In the genomic region with DNA sequence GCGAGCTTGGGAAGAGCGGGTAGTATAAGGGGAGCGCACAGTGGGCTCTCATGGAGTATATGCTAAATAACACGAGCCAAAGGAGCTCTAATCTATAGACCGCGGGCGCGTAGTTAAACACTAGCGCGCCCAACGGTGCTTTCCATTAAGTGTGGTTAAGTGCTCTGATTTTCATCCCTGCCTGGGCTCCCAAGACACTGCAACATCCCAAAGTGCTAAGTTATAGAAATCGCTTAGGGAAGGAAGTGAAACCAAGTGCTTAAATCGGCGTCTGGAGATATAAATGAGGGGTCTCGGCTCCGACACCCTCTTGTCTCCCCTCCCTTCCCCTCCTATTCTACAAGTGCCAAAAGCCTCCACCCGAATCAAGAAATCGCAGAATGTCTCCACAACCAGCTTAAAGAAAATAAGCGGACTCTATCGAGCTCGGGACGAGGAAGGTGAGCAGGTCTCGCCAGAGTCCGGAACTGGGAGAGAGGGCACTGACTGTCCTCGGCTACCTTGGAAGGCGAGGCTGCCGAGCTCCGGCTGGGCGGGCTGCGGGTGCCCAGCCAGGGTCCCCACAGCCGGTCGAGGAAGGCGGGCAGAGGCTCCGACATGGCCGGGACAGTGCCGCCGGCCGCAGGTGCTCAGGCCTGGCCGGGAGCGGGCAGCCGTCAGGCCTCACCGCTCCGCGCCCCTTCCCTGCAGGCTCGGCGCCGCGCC, we compare ENCODE assay signal across 8 mouse cellular contexts. TPM values are rescaled to one million over a fixed set of nuclear protein-coding genes. Genes with fewer than 3 reads are reported as not detected.
DNase-seq lines count a peak whose midpoint lies in the region; ATAC-seq and TF ChIP-seq lines count a peak whose summit lies in the region.

No protein-coding gene starts in this region.

- no peaks in the 10 kb centered on the region for H3K9me3 ChIP-seq in heart, embryonic 13.5 days
- no peaks in the 10 kb centered on the region for H3K9me3 ChIP-seq in liver, embryonic 11.5 days (ENCODE audit: control insufficient read depth, low read length)
- no peaks in the 10 kb centered on the region for H3K9me3 ChIP-seq in neural tube, embryonic 13.5 days

- ATAC-seq in heart, embryonic 13.5 days (ENCODE audit: extremely low read depth, insufficient number of reproducible peaks, low FRiP score, low TSS enrichment), result no peak
- peak; percentile 20 for ATAC-seq in granulocyte monocyte progenitor cell, adult 5-6 weeks (replicated peaks; ENCODE audit: poor library complexity, severe bottlenecking)
- ATAC-seq in liver, embryonic 11.5 days (replicated peaks; ENCODE audit: low FRiP score), result peak; percentile 60
- ATAC-seq in neural tube, embryonic 13.5 days (ENCODE audit: low read depth), result peak; percentile 86

- peak overlapping the region; percentile 95 for H3K9ac ChIP-seq in heart, embryonic 13.5 days
- peak overlapping the region; percentile 87 for H3K9ac ChIP-seq in liver, embryonic 11.5 days (ENCODE audit: low read depth, low read length)
- H3K9ac ChIP-seq in neural tube, embryonic 13.5 days, result peak overlapping the region; percentile 89

- H3K36me3 ChIP-seq in heart, embryonic 13.5 days, result peaks cover 2% of the 10 kb centered on the region; the same call in 1 of the 2 replicates
- peaks cover 5% of the 10 kb centered on the region for H3K36me3 ChIP-seq in C2C12 (ENCODE audit: control insufficient read depth, insufficient read depth)
- no peaks in the 10 kb centered on the region for H3K36me3 ChIP-seq in liver, embryonic 11.5 days (ENCODE audit: control insufficient read depth, insufficient read depth, low read length)
- no peaks in the 10 kb centered on the region for H3K36me3 ChIP-seq in neural tube, embryonic 13.5 days

- H3K79me2 ChIP-seq in C2C12 (ENCODE audit: control insufficient read depth, insufficient read depth), result peaks cover 55% of the 10 kb centered on the region

- peak overlapping the region; percentile 79 for H3K4me2 ChIP-seq in heart, embryonic 13.5 days
- H3K4me2 ChIP-seq in liver, embryonic 11.5 days, result peak overlapping the region; percentile 75
- peak overlapping the region; percentile 78 for H3K4me2 ChIP-seq in neural tube, embryonic 13.5 days

- peaks cover 18% of the 10 kb centered on the region for H3K4me1 ChIP-seq in heart, embryonic 13.5 days
- H3K4me1 ChIP-seq in bone marrow macrophage, adult 2 months (ENCODE audit: control insufficient read depth, insufficient read depth, low read length), result peaks cover 34% of the 10 kb centered on the region
- H3K4me1 ChIP-seq in liver, embryonic 11.5 days (replicated peaks; ENCODE audit: control insufficient read depth, insufficient read depth, low read length), result peaks cover 9% of the 10 kb centered on the region; the same call in 1 of the 2 replicates
- H3K4me1 ChIP-seq in neural tube, embryonic 13.5 days (replicated peaks), result peaks cover 29% of the 10 kb centered on the region

- TF ChIP-seq POLR2A in bone marrow macrophage, adult 2 months (IDR thresholded peaks at IDR 0.05; ENCODE audit: borderline replicate concordance, low read depth, low read length), result no peak

- peak overlapping the region; percentile 98 for H3K4me3 ChIP-seq in heart, embryonic 13.5 days
- peak overlapping the region; percentile 94 for H3K4me3 ChIP-seq in C2C12 (ENCODE audit: insufficient read depth, poor library complexity, severe bottlenecking)
- H3K4me3 ChIP-seq in bone marrow macrophage, adult 2 months (ENCODE audit: insufficient read depth, low read length), result peak overlapping the region; percentile 92
- peak overlapping the region; percentile 94 for H3K4me3 ChIP-seq in liver, embryonic 11.5 days (ENCODE audit: low read depth, low read length)
- H3K4me3 ChIP-seq in neural tube, embryonic 13.5 days, result peak overlapping the region; percentile 93

- H3K27ac ChIP-seq in heart, embryonic 13.5 days (replicated peaks), result peak overlapping the region; percentile 89
- peak overlapping the region; percentile 92 for H3K27ac ChIP-seq in bone marrow macrophage, adult 2 months (ENCODE audit: insufficient read depth, low read depth, low read length)
- H3K27ac ChIP-seq in liver, embryonic 11.5 days (ENCODE audit: low read depth, low read length), result peak overlapping the region; percentile 84
- H3K27ac ChIP-seq in neural tube, embryonic 13.5 days (replicated peaks), result peak overlapping the region; percentile 87

- peaks cover 48% of the 10 kb centered on the region for H3K79me3 ChIP-seq in C2C12 (ENCODE audit: low read depth)

- WGBS in heart, embryonic 13.5 days, result under 1% methylated on average over 47 of the region's 48 CpGs
- whole genome bisulfite sequencing in liver, embryonic 11.5 days, result under 1% methylated on average over 48 of the region's 48 CpGs
- WGBS in neural tube, embryonic 13.5 days, result under 1% methylated on average over 43 of the region's 48 CpGs

- peak overlapping the region; percentile 81 for H3ac ChIP-seq in C2C12 (ENCODE audit: control insufficient read depth, insufficient read length, low read depth)

- no peak for TF ChIP-seq CTCF in C2C12 (IDR thresholded peaks at IDR 0.05; ENCODE audit: control insufficient read depth, insufficient read depth, insufficient read length)
- TF ChIP-seq CTCF in bone marrow macrophage, adult 2 months (IDR thresholded peaks at IDR 0.05; ENCODE audit: low read depth, low read length), result no peak

- H3K27me3 ChIP-seq in heart, embryonic 13.5 days (replicated peaks), result no peaks in the 10 kb centered on the region
- H3K27me3 ChIP-seq in C2C12 (ENCODE audit: control insufficient read depth, insufficient read depth, insufficient read length), result no peaks in the 10 kb centered on the region
- H3K27me3 ChIP-seq in liver, embryonic 11.5 days (replicated peaks; ENCODE audit: control insufficient read depth, insufficient read depth, low read length), result no peaks in the 10 kb centered on the region
- no peaks in the 10 kb centered on the region for H3K27me3 ChIP-seq in neural tube, embryonic 13.5 days

- no peak for DNase-seq in heart, postnatal 4 days
- no peak for DNase-seq in liver, embryonic 11.5 days (ENCODE audit: low spot score)
- DNase-seq in gastrocnemius, postnatal 10 days, result no peak

TF ChIP-seq in C2C12, 6 proteins besides CTCF, POLR2A, EP300 and RAD21:
- no peak for TF ChIP-seq CEBPB (IDR thresholded peaks at IDR 0.05; ENCODE audit: low read depth)
- no peak for TF ChIP-seq MYOG (IDR thresholded peaks at IDR 0.05; ENCODE audit: control insufficient read depth, extremely low read depth, insufficient read length)
- TF ChIP-seq MAX (IDR thresholded peaks at IDR 0.05), result no peak
- TF ChIP-seq FOSL1 (IDR thresholded peaks at IDR 0.05; ENCODE audit: insufficient read depth, low read length, poor library complexity, severe bottlenecking), result no peak

RNA-seq across cellular contexts. Expression of gene Vps26a, which starts 0.6 kb away (rescaled TPM):
- polyA plus RNA-seq in heart, embryonic 13.5 days (2015; fragmentation: Nextera tagmentation; extraction: Ambion mirVana), result 67.5 and 70.3 TPM in 2 replicates
- 10 to 100 TPM; 50.9 to 53.0 TPM for total RNA-seq in heart, postnatal 4 days (2021)
- polyA plus RNA-seq in C2C12 (2012; fragmentation: generic; extraction: Trizol), result 22.7 TPM
- polyA plus RNA-seq in bone marrow macrophage, adult 2 months (2012; ENCODE audit: insufficient read depth, insufficient read length, missing spikeins), result 110 and 117 TPM in 2 replicates
- total RNA-seq in granulocyte monocyte progenitor cell, adult 5-6 weeks (2014; fragmentation: Nextera tagmentation), result 59.0 and 64.1 TPM in 2 replicates
- 69.8 and 92.6 TPM in 2 replicates for total RNA-seq in granulocyte monocyte progenitor cell, adult 5-6 weeks (2017)
- polyA plus RNA-seq in liver, embryonic 11.5 days (2014; fragmentation: Nextera tagmentation; extraction: Ambion mirVana), result 77.4 and 87.8 TPM in 2 replicates
- polyA plus RNA-seq in neural tube, embryonic 13.5 days (2015; fragmentation: Nextera tagmentation; extraction: Ambion mirVana), result 67.0 and 69.0 TPM in 2 replicates
- 10 to 100 TPM; 29.1 to 30.1 TPM for total RNA-seq in gastrocnemius, postnatal 10 days (2021)

RNA-seq across cellular contexts. Expression of gene Supv3l1, which starts 36.5 kb away (rescaled TPM):
- 26.6 and 27.0 TPM in 2 replicates for polyA plus RNA-seq in heart, embryonic 13.5 days (2015; fragmentation: Nextera tagmentation; extraction: Ambion mirVana)
- 10 to 100 TPM; 39.2 to 40.7 TPM for total RNA-seq in heart, postnatal 4 days (2021)
- polyA plus RNA-seq in C2C12 (2012; fragmentation: generic; extraction: Trizol), result 28.7 TPM
- polyA plus RNA-seq in bone marrow macrophage, adult 2 months (2012; ENCODE audit: insufficient read depth, insufficient read length, missing spikeins), result 9.4 and 14.4 TPM in 2 replicates
- 48.8 and 53.9 TPM in 2 replicates for total RNA-seq in granulocyte monocyte progenitor cell, adult 5-6 weeks (2014; fragmentation: Nextera tagmentation)
- 39.0 and 52.8 TPM in 2 replicates for total RNA-seq in granulocyte monocyte progenitor cell, adult 5-6 weeks (2017)
- polyA plus RNA-seq in liver, embryonic 11.5 days (2014; fragmentation: Nextera tagmentation; extraction: Ambion mirVana), result 40.4 and 41.5 TPM in 2 replicates
- 20.5 and 21.6 TPM in 2 replicates for polyA plus RNA-seq in neural tube, embryonic 13.5 days (2015; fragmentation: Nextera tagmentation; extraction: Ambion mirVana)
- total RNA-seq in gastrocnemius, postnatal 10 days (2021), result 10 to 100 TPM; 16.7 to 23.9 TPM

RNA-seq across cellular contexts. Expression of gene 4930507D05Rik, which starts 36.7 kb away (rescaled TPM):
- 0.56 and 0.61 TPM in 2 replicates for polyA plus RNA-seq in heart, embryonic 13.5 days (2015; fragmentation: Nextera tagmentation; extraction: Ambion mirVana)
- total RNA-seq in heart, postnatal 4 days (2021), result under 1 TPM; 0.36 to 0.62 TPM
- polyA plus RNA-seq in C2C12 (2012; fragmentation: generic; extraction: Trizol), result 0.21 TPM
- not detected in 2 replicates for polyA plus RNA-seq in bone marrow macrophage, adult 2 months (2012; ENCODE audit: insufficient read depth, insufficient read length, missing spikeins)
- total RNA-seq in granulocyte monocyte progenitor cell, adult 5-6 weeks (2014; fragmentation: Nextera tagmentation), result 2.0 and 4.2 TPM in 2 replicates
- total RNA-seq in granulocyte monocyte progenitor cell, adult 5-6 weeks (2017), result 0.31 and 0.34 TPM in 2 replicates
- 0.27 and 0.63 TPM in 2 replicates for polyA plus RNA-seq in liver, embryonic 11.5 days (2014; fragmentation: Nextera tagmentation; extraction: Ambion mirVana)
- 1.6 and 1.8 TPM in 2 replicates for polyA plus RNA-seq in neural tube, embryonic 13.5 days (2015; fragmentation: Nextera tagmentation; extraction: Ambion mirVana)
- under 1 TPM in 1 of 2 experiments, not detected in 1; 0.16 TPM for total RNA-seq in gastrocnemius, postnatal 10 days (2021)

RNA-seq across cellular contexts. Expression of gene Srgn, which starts 41.2 kb away (rescaled TPM):
- polyA plus RNA-seq in heart, embryonic 13.5 days (2015; fragmentation: Nextera tagmentation; extraction: Ambion mirVana), result 8.2 and 8.6 TPM in 2 replicates
- total RNA-seq in heart, postnatal 4 days (2021), result 10 to 100 TPM; 16.9 to 18.4 TPM
- not detected for polyA plus RNA-seq in C2C12 (2012; fragmentation: generic; extraction: Trizol)
- polyA plus RNA-seq in bone marrow macrophage, adult 2 months (2012; ENCODE audit: insufficient read depth, insufficient read length, missing spikeins), result 253 and 281 TPM in 2 replicates
- total RNA-seq in granulocyte monocyte progenitor cell, adult 5-6 weeks (2014; fragmentation: Nextera tagmentation), result 2,018 and 2,531 TPM in 2 replicates
- total RNA-seq in granulocyte monocyte progenitor cell, adult 5-6 weeks (2017), result 2,281 and 2,967 TPM in 2 replicates
- 59.2 and 66.1 TPM in 2 replicates for polyA plus RNA-seq in liver, embryonic 11.5 days (2014; fragmentation: Nextera tagmentation; extraction: Ambion mirVana)
- 8.3 TPM in 2 replicates for polyA plus RNA-seq in neural tube, embryonic 13.5 days (2015; fragmentation: Nextera tagmentation; extraction: Ambion mirVana)
- total RNA-seq in gastrocnemius, postnatal 10 days (2021), result 10 to 100 TPM; 11.2 to 17.2 TPM
